Comparison of ENCODE assay signal across 16 mouse cellular contexts in the genomic region with DNA sequence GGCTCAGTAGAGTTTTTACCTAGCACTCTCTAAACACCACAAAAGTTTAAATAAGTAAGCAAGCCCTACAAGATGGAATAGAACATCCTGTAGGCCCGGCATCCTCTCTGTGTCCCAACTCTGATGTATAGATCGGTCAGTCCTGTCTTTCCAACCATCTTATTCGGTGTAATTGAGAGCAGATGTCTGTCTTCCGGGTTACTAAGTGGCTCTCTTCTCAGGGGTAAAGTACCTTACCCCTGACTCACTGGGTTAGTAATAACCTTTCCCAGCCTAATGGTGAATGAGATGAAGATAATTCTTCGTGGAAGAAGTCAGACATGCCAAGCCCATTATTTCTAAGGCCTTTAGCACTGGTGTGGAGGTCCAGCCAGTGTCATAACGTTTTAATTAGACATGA. TPM values are rescaled to one million over a fixed set of nuclear protein-coding genes. Genes with fewer than 3 reads are reported as not detected.
"Had no signal": no experiment of that assay in that cellular context is flagged by ENCODE, and none has a peak within 500 bp of the region (broad histone marks: within the 10 kb centered on the region; RNA-seq: fewer than 3 reads in every experiment).

No protein-coding gene starts in this region.

- H3K27me3 ChIP-seq: midbrain, embryonic 13.5 days; midbrain, embryonic 15.5 days; neural tube, embryonic 12.5 days had no signal

- DNase-seq: lung, adult 18-20 months; lung, embryonic 14.5 days; lung, postnatal 10 days; lung, postnatal 4 days; right cerebral cortex, postnatal 25 days; right cerebral cortex, postnatal 4 days; spleen, adult 18-20 months; thymus, adult 18-20 months; thymus, postnatal 14 days; thymus, postnatal 36 days had no signal

- ATAC-seq: midbrain, embryonic 13.5 days; midbrain, embryonic 15.5 days had no signal

RNA-seq across cellular contexts. Expression of gene Guca1b, which starts 11.2 kb away (rescaled TPM):
- total RNA-seq: midbrain, postnatal 0 days had no signal

RNA-seq across cellular contexts. Expression of gene Guca1a, which starts 26.4 kb away (rescaled TPM):
- total RNA-seq: megakaryocyte-erythroid progenitor cell, adult 5-6 weeks; midbrain, postnatal 0 days; neutrophil, adult 5-6 weeks had no signal
